Mouse (Mus musculus): ENCODE measurements around the gene Fbxl22. TPM values are rescaled to one million over a fixed set of nuclear protein-coding genes. Genes with fewer than 3 reads are reported as not detected.
A peak's percentile ranks its signal among the peaks of the same experiment; 100 is the strongest.

Gene Fbxl22
- total RNA-seq (2021), result 10 to 100 TPM; 19.0 to 32.5 TPM
- long read RNA-seq, experiment 1, transcript Fbxl22-201 (2 exons, 3,935 nt), result major isoform, 97 of 98 reads
- long read RNA-seq, experiment 1, partial matches to known transcripts, result 0 of 98 reads
- long read RNA-seq, experiment 1, other reads (novel, unspliced or antisense), result 1 of 98 reads
- long read RNA-seq, experiment 2, transcript Fbxl22-201 (2 exons, 3,935 nt), result major isoform, 79 of 81 reads
- long read RNA-seq, experiment 2, partial matches to known transcripts, result 0 of 81 reads
- long read RNA-seq, experiment 2, other reads (novel, unspliced or antisense), result 2 of 81 reads

GRCm38 (mm10) chr9:66514256-66514770 lies at the start of gene Fbxl22:
TSS of gene Fbxl22 (minus strand) at chr9:66514593.
- peak; percentile 45 for DNase-seq

GRCm38 (mm10) chr9:66562215-66562614 lies 47.8 kb upstream of the Fbxl22 start:
- no peak for DNase-seq
- intact Hi-C loops (cut with DNase I; ENCODE audit: low total_unique reads), result no loop called here

More at GRCm38 (mm10) chr9:66514256-66514770, at the start of gene Fbxl22:
- intact Hi-C loops (cut with DNase I; ENCODE audit: low total_unique reads), result no loop called here

- intact Hi-C loops (cut with DNase I; ENCODE audit: low total_unique reads), result no loop called here
These were observed 47.1 kb upstream of the Fbxl22 start for GRCm38 (mm10) chr9:66561496-66561895.

GRCm38 (mm10) chr9:66560728-66561127 lies 46.3 kb upstream of the Fbxl22 start:
- no peak for DNase-seq
- intact Hi-C loops (cut with DNase I; ENCODE audit: low total_unique reads), result no loop called here

More at GRCm38 (mm10) chr9:66561496-66561895, 47.1 kb upstream of the Fbxl22 start:
- DNase-seq, result no peak

- no peak for DNase-seq
- intact Hi-C loops (cut with DNase I; ENCODE audit: low total_unique reads), result no loop called here
These were observed 45.9 kb upstream of the Fbxl22 start for GRCm38 (mm10) chr9:66560295-66560694.

GRCm38 (mm10) chr9:66558971-66559370 lies 44.6 kb upstream of the Fbxl22 start:
- intact Hi-C loops (cut with DNase I; ENCODE audit: low total_unique reads), result no loop called here
- DNase-seq, result no peak

- no peak for DNase-seq
- intact Hi-C loops (cut with DNase I; ENCODE audit: low total_unique reads), result no loop called here
These were observed 28.4 kb upstream of the Fbxl22 start for GRCm38 (mm10) chr9:66542785-66543184.

- intact Hi-C loops (cut with DNase I; ENCODE audit: low total_unique reads), result no loop called here
- no peak for DNase-seq
These were observed 7.2 kb upstream of the Fbxl22 start for GRCm38 (mm10) chr9:66521595-66521994.

GRCm38 (mm10) chr9:66520299-66520698 lies 5.9 kb upstream of the Fbxl22 start:
- intact Hi-C loops (cut with DNase I; ENCODE audit: low total_unique reads), result no loop called here

GRCm38 (mm10) chr9:66518901-66519300 lies 4.5 kb upstream of the Fbxl22 start:
- no peak for DNase-seq
- intact Hi-C loops (cut with DNase I; ENCODE audit: low total_unique reads), result no loop called here

More at GRCm38 (mm10) chr9:66520299-66520698, 5.9 kb upstream of the Fbxl22 start:
- no peak for DNase-seq

GRCm38 (mm10) chr9:66518251-66518650 lies 3.9 kb upstream of the Fbxl22 start:
- intact Hi-C loops (cut with DNase I; ENCODE audit: low total_unique reads), result no loop called here
- DNase-seq, result no peak

- DNase-seq, result no peak
- intact Hi-C loops (cut with DNase I; ENCODE audit: low total_unique reads), result no loop called here
These were observed 3.4 kb upstream of the Fbxl22 start for GRCm38 (mm10) chr9:66517746-66518145.

GRCm38 (mm10) chr9:66516296-66516940 lies 2.0 kb upstream of the Fbxl22 start:
- intact Hi-C loops (cut with DNase I; ENCODE audit: low total_unique reads), result no loop called here

GRCm38 (mm10) chr9:66515680-66516210 lies 1.4 kb upstream of the Fbxl22 start:
- DNase-seq, result no peak
- intact Hi-C loops (cut with DNase I; ENCODE audit: low total_unique reads), result no loop called here

More at GRCm38 (mm10) chr9:66516296-66516940, 2.0 kb upstream of the Fbxl22 start:
- no peak for DNase-seq

GRCm38 (mm10) chr9:66515115-66515514 lies 722 bp upstream of the Fbxl22 start:
- intact Hi-C loops (cut with DNase I; ENCODE audit: low total_unique reads), result no loop called here
- DNase-seq, result no peak

GRCm38 (mm10) chr9:66513661-66514255 lies 635 bp downstream of the Fbxl22 start:
- intact Hi-C loops (cut with DNase I; ENCODE audit: low total_unique reads), result no loop called here
- DNase-seq, result peak; percentile 40

- DNase-seq, result peak; percentile 18
- intact Hi-C loops (cut with DNase I; ENCODE audit: low total_unique reads), result no loop called here
These were observed 1.2 kb downstream of the Fbxl22 start for GRCm38 (mm10) chr9:66513150-66513549.

- intact Hi-C loops (cut with DNase I; ENCODE audit: low total_unique reads), result no loop called here
- peak; percentile 88 for DNase-seq
These were observed 2.1 kb downstream of the Fbxl22 start for GRCm38 (mm10) chr9:66512351-66512671.

GRCm38 (mm10) chr9:66511580-66512350 lies 2.6 kb downstream of the Fbxl22 start:
- intact Hi-C loops (cut with DNase I; ENCODE audit: low total_unique reads), result no loop called here
- peak; percentile 94 for DNase-seq

- DNase-seq, result no peak
- intact Hi-C loops (cut with DNase I; ENCODE audit: low total_unique reads), result no loop called here
These were observed 3.4 kb downstream of the Fbxl22 start for GRCm38 (mm10) chr9:66510944-66511343.

Measured in gastrocnemius, postnatal 14 days (tissue).